Mouse (Mus musculus): ENCODE data around the gene Rtn1.
"Not testable (repeated sequence)": the region's sequence is repeated elsewhere in the genome, so short reads cannot be mapped to it uniquely, and the experiment has no call there.

The Rtn1 gene

GRCm38 (mm10) chr12:72323778-72324177, 85.1 kb downstream of the Rtn1 start:
- no peak for DNase-seq

- DNase-seq, result no peak
These were observed 93.0 kb downstream of the Rtn1 start for GRCm38 (mm10) chr12:72315732-72316465.

DNA sequence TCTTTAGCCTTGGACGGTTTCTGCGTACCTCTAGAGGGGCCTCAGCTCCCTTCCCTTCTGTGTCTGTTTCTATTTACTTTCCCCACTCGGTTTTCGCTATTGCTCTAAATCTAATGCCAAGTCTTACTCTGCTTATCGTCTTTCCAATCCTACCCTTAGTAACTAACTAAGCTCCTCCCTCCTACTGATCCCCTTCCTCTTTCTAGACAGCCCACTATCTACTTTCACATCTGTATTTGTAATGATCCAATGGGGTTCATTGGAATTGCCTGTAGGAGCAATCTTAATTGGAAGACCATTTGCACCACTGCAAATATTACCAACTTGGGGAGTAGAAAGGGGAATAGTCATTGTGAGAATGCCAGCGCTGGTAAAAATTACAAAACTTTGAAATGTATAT, 98.0 kb downstream of the Rtn1 start:
- DNase-seq, result no peak

GRCm38 (mm10) chr12:72308506-72308905, 100.3 kb downstream of the Rtn1 start:
- DNase-seq, result no peak

DNA sequence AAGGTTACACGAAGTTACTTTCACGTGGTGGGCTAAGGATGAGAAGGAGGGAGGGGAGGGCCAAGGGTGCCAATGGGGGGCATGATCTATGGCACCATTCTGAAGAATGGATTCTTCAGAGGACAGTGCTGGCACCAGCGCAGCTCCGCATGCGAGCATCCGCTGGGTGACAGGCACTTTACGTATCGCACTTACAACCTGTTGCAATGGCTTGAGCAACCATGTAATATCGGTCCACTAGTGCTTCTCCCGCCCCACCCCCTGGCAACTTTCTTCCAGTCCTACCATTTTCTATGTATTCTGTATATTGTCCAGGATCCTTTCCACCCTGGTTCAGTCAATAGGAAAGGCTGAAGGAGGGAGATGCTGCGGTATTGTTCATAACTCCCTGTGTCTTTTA, 102.6 kb downstream of the Rtn1 start:
- DNase-seq, result no peak

GRCm38 (mm10) chr12:72305421-72305820, 103.4 kb downstream of the Rtn1 start:
- DNase-seq, result no peak

DNA sequence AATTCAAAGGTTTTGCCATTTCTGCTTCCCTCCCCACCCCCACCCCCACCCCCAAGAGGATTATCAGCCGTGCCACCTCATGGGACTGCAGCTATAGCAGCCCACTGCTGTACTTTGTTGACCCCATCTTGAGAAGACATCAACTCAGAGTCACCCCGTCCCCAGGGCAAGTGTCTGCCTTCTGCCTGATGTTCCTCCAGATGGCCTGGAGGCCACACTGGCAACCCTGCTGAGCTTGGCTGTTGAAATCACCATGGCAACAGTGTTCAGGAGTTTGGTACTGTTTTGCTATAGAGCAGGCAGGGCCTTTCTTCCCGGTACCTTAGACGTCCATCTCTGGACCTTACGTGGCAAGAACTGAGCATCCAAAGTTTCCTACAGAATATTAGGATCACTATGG, 103.9 kb downstream of the Rtn1 start:
- no peak for DNase-seq

- no peak for DNase-seq
These were observed 104.5 kb downstream of the Rtn1 start for GRCm38 (mm10) chr12:72304347-72304688.

DNA sequence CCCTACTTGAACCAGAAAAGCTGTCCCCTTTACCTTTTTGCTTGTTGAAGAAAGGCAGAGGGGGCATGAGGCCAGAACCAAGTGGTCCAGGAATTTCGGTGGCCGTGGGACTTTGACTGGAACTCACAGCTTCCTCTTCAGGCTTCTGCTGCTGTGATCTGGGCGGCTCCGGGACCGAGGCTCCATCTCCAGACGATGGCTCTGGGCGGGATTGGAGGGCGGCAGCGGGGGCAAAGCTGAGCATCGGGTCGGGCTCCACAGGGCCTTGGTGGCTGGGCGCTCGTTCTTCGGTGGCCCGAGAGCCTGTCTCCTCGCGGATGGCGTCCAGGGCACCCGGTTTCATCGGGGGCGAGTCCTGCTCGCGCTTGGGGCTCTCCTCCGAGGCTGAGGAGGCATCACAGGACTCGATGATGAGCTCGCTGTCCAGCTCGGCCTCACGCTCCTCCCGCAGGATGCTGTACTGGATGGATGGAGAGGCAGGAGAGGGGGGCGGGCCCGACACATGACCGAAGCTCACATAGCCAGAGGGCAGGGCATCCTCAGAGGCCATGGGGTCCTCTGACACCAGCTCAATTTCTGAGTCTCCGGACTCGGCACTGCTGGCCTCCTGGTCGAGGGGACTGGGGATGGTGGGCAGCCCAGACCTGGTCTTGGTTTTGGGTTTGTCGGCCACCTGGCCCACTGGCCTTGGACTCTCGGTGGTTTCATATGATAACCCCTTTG, 105.1 kb downstream of the Rtn1 start:
- no peak for DNase-seq

- no peak for DNase-seq
These were observed 107.4 kb downstream of the Rtn1 start for GRCm38 (mm10) chr12:72301431-72301830.

DNA sequence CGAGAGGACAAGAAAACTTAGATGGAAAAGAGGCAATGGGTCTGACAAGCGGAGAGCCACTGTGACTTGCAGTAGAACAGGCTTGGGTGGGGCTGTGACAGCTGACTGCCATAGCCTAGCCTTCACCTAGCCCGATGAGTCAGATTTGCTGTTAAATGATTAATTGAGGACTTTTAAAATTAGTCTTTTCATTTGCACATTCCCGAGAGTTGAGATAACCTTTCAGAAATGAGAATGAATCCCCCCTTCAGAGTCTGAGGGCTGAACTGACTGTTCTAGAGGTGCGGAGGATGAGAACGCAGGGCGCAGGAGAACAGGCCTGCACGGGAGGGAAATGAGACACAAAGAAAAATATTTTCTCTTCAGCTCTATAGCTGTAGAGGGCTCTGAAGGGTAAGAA, 107.9 kb downstream of the Rtn1 start:
- no peak for DNase-seq

- DNase-seq, result no peak
These were observed 110.6 kb downstream of the Rtn1 start for GRCm38 (mm10) chr12:72298222-72298621.

DNA sequence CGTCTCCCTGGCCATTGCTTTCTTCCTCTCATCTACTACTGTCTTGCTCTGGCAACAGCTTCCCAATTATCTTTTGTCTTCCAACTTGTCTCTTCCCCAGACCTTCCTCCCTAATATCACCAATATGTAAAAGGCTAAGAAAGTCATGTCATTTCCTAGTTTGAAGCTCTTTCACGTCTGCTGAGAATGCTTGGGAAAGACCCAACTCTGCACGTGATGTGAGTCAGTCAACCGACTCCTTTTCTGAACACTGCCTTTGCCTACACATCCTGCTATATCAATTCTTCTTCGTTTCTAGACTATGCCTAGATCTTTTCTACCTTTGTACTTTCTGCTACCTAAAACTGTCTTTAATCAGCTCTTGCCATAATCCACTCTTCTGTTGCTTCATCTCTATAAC, 112.3 kb downstream of the Rtn1 start:
- no peak for DNase-seq

DNA sequence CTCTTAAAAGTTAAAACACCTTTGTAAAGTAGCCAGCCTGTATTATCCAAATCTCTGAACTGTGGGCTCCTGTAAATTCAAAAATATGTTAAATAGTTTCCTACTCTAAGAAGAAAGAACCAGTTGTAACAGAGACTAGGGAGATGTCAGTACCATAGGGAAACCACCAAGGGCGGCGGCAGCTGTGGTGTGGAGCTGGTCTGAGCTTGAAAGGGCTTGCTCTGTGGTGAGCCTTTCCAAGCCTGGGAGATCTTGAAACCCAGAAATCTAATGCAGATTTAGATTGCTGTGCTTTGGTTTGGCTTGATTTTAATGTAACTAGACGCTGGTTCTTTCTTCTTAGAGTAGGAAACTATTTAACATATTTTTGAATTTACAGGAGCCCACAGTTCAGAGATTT, 115.7 kb downstream of the Rtn1 start:
- DNase-seq, result not testable (repeated sequence)

DNA sequence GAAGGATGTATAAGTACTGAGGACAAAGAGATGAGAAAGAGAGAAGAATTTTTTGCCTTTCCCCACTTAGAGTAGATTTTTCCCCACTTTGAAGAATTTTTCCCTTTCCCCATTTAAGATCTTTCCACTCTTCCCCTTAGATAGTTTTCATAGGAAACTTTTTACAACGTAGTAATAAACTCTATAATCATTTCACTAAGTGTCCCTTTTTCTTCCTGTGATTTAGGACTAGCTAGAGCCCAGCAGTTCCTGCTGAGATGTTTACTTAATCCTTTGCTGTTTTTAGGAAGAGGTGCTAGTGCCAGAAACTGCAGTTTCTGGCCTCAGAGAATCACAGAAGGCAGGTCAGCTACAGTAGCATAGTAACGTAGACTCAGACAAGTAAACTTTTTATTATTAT, 116.3 kb downstream of the Rtn1 start:
- no peak for DNase-seq

GRCm38 (mm10) chr12:72291266-72291665, 117.6 kb downstream of the Rtn1 start:
- no peak for DNase-seq

DNA sequence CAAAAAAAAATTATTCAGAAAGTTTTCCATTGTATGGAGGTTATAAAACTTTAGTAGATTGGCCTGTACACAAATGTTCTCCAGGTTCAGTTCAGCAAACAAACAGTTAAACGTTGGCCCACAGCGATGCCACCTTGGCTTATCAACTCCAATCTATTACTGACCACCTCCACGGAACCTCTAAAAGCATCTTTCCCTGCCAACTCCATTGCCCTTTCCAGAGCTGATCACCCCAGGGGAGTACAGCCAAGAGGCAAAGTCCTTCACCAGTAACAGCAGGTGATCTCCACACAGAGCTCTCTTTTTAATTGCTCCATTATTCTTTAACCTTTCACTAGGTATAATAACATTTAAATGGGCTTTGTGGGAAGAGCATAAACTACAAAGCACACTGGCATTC, 120.6 kb downstream of the Rtn1 start:
- DNase-seq, result no peak

- DNase-seq, result no peak
These were observed 121.4 kb downstream of the Rtn1 start for GRCm38 (mm10) chr12:72287332-72288004.

GRCm38 (mm10) chr12:72285366-72286345, 123.2 kb downstream of the Rtn1 start:
- no peak for DNase-seq

- no peak for DNase-seq
These were observed 124.3 kb downstream of the Rtn1 start for GRCm38 (mm10) chr12:72284576-72284975.

GRCm38 (mm10) chr12:72279129-72279875, 129.6 kb downstream of the Rtn1 start:
- DNase-seq, result no peak
